Mouse (Mus musculus): ENCODE measurements around the gene Vash2. TPM values are rescaled to one million over a fixed set of nuclear protein-coding genes. Genes with fewer than 3 reads are reported as not detected.
A peak's percentile ranks its signal among the peaks of the same experiment; 100 is the strongest.

Vash2 gene
- total and polyA plus RNA-seq, 2 experiments from 2014 or later: 46.1 to 48.8 TPM

DNA sequence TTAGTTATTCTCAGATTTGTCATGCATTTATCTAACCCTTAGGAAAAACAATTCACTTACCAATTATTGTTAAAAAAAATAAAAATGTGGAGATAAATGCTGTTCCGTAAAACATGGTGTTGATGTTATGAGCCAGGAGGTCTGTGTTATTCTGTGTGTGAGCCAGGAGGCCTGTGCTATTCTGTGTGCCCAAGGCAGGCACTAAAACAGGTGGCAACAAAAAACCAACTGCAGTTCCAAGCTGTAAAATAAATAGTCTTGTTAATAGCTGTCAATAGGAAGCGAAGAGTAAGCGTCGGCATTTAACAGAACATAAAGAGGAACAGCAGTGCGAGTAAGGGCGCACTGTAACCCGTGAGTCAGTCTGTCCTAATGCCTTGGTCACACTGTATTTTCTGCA lies 41.9 kb upstream of the Vash2 start:
- TF ChIP-seq CTCF (IDR thresholded peaks at IDR 0.05): no peak

DNA sequence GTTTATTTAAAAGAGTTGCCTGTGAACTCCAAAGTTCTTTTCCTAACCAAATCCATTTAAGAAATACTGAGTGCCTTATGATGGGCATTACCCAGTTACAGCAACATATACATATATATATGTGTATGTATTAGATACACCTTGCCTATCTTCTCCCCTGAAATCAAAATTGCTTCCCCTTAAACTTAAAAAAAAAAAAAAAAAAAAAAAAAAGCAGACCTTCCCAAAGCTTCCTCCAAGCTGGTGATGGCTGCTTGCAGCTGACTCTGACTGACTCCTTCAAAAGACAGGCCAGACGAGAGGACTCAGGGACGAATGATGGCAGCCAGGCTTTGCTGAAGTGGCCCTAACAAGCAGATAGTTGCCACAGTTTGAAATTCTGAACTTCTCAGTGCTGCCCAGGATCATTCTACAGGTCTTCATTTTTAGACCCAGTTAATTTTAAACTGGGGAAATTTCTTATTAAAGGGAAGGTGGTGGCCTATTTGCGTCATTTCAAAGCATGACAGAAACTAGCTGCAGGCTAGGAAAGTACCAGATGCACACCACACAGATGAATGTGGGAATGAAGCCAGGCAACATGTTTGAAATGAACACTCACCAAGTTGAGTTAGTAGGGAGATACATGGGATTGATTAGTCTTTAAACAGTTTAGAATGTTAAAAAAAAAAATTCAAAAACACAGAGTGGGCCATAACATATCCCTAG lies 41.3 kb upstream of the Vash2 start:
- no peaks in the 10 kb centered on the region for H3K9me3 ChIP-seq (ENCODE audit: low read length)
- H3K27me3 ChIP-seq (ENCODE audit: insufficient read depth, low read length): no peaks in the 10 kb centered on the region
- H3K36me3 ChIP-seq (ENCODE audit: insufficient read depth, low read length): no peaks in the 10 kb centered on the region
- DNase-seq (ENCODE audit: low spot score) (no peak), ATAC-seq (ENCODE audit: low FRiP score) (no peak)
- H3K4me1 ChIP-seq (ENCODE audit: insufficient read depth, low read length): no peaks in the 10 kb centered on the region; the same call in 1 of the 2 replicates
- no peak overlapping the region for H3K27ac ChIP-seq (ENCODE audit: low read depth, low read length)
- no peak overlapping the region for H3K4me2 ChIP-seq (ENCODE audit: low read depth, low read length, poor library complexity, severe bottlenecking)
- no peak overlapping the region for H3K9ac ChIP-seq (replicated peaks; ENCODE audit: low read length, poor library complexity, severe bottlenecking)
- 83% methylated on average over 3 of the region's 3 CpGs for WGBS
- no peak for TF ChIP-seq CTCF (IDR thresholded peaks at IDR 0.05)
- no peak overlapping the region for H3K4me3 ChIP-seq (ENCODE audit: low read depth, low read length)

More for the DNA sequence above, 41.9 kb upstream of the Vash2 start:
- H3K4me3 ChIP-seq (ENCODE audit: low read depth, low read length): no peak overlapping the region
- H3K4me1 ChIP-seq (ENCODE audit: insufficient read depth, low read length): no peaks in the 10 kb centered on the region; the same call in 1 of the 2 replicates
- H3K9me3 ChIP-seq (ENCODE audit: low read length): no peaks in the 10 kb centered on the region
- H3K9ac ChIP-seq (replicated peaks; ENCODE audit: low read length, poor library complexity, severe bottlenecking): no peak overlapping the region
- no peaks in the 10 kb centered on the region for H3K36me3 ChIP-seq (ENCODE audit: insufficient read depth, low read length)
- WGBS: 92% methylated on average over 7 of the region's 7 CpGs
- H3K27ac ChIP-seq (ENCODE audit: low read depth, low read length): no peak overlapping the region
- H3K4me2 ChIP-seq (ENCODE audit: low read depth, low read length, poor library complexity, severe bottlenecking): no peak overlapping the region
- DNase-seq (ENCODE audit: low spot score) (no peak), ATAC-seq (ENCODE audit: low FRiP score) (no peak)
- no peaks in the 10 kb centered on the region for H3K27me3 ChIP-seq (ENCODE audit: insufficient read depth, low read length)

DNA sequence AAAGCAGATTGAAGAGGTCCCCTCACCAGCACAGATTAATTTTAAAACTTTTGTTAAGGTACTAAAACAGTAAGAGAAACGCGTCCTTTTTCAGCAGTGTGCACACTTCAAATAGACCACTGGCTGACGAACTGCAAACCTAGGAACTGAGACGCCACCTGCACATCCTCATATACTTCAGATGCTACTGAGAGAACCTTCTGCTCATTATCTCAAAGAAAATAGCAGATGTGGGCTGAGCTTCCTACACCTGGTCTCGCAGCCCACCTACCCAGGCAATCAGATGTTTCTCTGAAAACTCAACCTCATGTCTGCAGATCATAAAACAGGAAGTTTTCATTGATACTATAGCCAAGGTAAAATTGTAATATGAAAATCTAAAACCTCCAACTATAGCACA lies 40.7 kb upstream of the Vash2 start:
- Histone ChIP-seq H3K4me3 (ENCODE audit: low read depth, low read length) (no peak overlapping the region), H3K27ac (ENCODE audit: low read depth, low read length) (no peak overlapping the region), H3K9me3 (ENCODE audit: low read length) (no peaks in the 10 kb centered on the region), H3K27me3 (ENCODE audit: insufficient read depth, low read length) (no peaks in the 10 kb centered on the region), H3K4me2 (ENCODE audit: low read depth, low read length, poor library complexity, severe bottlenecking) (no peak overlapping the region), H3K36me3 (ENCODE audit: insufficient read depth, low read length) (no peaks in the 10 kb centered on the region), H3K4me1 (ENCODE audit: insufficient read depth, low read length) (no peaks in the 10 kb centered on the region; the same call in 1 of the 2 replicates), H3K9ac (replicated peaks; ENCODE audit: low read length, poor library complexity, severe bottlenecking) (no peak overlapping the region)
- WGBS: 96% methylated on average over 5 of the region's 5 CpGs
- ATAC-seq (ENCODE audit: low FRiP score): no peak
- no peak for DNase-seq (ENCODE audit: low spot score)
- no peak for TF ChIP-seq CTCF (IDR thresholded peaks at IDR 0.05)

- Histone ChIP-seq H3K4me1 (ENCODE audit: insufficient read depth, low read length) (no peaks in the 10 kb centered on the region), H3K4me2 (ENCODE audit: low read depth, low read length, poor library complexity, severe bottlenecking) (no peak overlapping the region), H3K4me3 (ENCODE audit: low read depth, low read length) (no peak overlapping the region), H3K9ac (replicated peaks; ENCODE audit: low read length, poor library complexity, severe bottlenecking) (no peak overlapping the region), H3K27me3 (ENCODE audit: insufficient read depth, low read length) (no peaks in the 10 kb centered on the region), H3K36me3 (ENCODE audit: insufficient read depth, low read length) (peaks cover 18% of the 10 kb centered on the region; the same call in 1 of the 2 replicates), H3K9me3 (ENCODE audit: low read length) (no peaks in the 10 kb centered on the region), H3K27ac (ENCODE audit: low read depth, low read length) (no peak overlapping the region)
- no peak for TF ChIP-seq CTCF (IDR thresholded peaks at IDR 0.05)
- WGBS: 97% methylated on average over 3 of the region's 3 CpGs
- ATAC-seq (ENCODE audit: low FRiP score) (no peak), DNase-seq (ENCODE audit: low spot score) (no peak)
Observed at GRCm38 (mm10) chr1:191014271-191014670, 35.2 kb upstream of the Vash2 start.

- peaks cover 41% of the 10 kb centered on the region for H3K36me3 ChIP-seq (ENCODE audit: insufficient read depth, low read length)
- H3K9me3 ChIP-seq (ENCODE audit: low read length): no peaks in the 10 kb centered on the region
- DNase-seq (ENCODE audit: low spot score) (no peak), ATAC-seq (ENCODE audit: low FRiP score) (no peak)
- no peak overlapping the region for H3K27ac ChIP-seq (ENCODE audit: low read depth, low read length)
- no peak overlapping the region for H3K4me2 ChIP-seq (ENCODE audit: low read depth, low read length, poor library complexity, severe bottlenecking)
- peak; percentile 34; the same call in 1 of the 2 replicates for TF ChIP-seq CTCF (IDR thresholded peaks at IDR 0.05)
- no peaks in the 10 kb centered on the region for H3K4me1 ChIP-seq (ENCODE audit: insufficient read depth, low read length)
- WGBS: 97% methylated on average over 5 of the region's 5 CpGs
- no peak overlapping the region for H3K9ac ChIP-seq (replicated peaks; ENCODE audit: low read length, poor library complexity, severe bottlenecking)
- H3K4me3 ChIP-seq (ENCODE audit: low read depth, low read length): no peak overlapping the region
- no peaks in the 10 kb centered on the region for H3K27me3 ChIP-seq (ENCODE audit: insufficient read depth, low read length)
Observed at GRCm38 (mm10) chr1:191008707-191009106, 29.6 kb upstream of the Vash2 start.

DNA sequence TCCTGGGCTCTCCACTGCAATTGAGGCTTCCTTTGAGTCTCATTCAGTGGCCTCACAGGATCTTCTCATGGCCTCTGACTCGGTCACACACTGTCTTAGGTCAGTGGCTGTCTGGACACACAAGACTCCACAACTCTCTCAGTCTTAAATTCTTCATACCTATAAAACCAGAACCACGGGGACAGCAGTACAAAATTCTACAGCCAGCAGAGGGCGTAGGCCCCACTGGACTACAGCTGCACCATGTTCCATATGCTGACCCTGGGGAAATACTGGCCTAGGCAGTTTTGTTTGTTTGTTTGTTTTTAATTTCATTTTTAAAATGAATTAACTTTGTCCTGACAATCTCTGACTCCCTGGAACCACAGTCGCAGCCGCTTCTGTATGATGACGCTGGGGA lies 23.1 kb upstream of the Vash2 start:
- whole genome bisulfite sequencing: 67% methylated on average over 6 of the region's 6 CpGs
- Histone ChIP-seq H3K4me1 (ENCODE audit: insufficient read depth, low read length) (no peaks in the 10 kb centered on the region), H3K4me2 (ENCODE audit: low read depth, low read length, poor library complexity, severe bottlenecking) (no peak overlapping the region), H3K27ac (ENCODE audit: low read depth, low read length) (no peak overlapping the region), H3K9me3 (ENCODE audit: low read length) (no peaks in the 10 kb centered on the region), H3K9ac (replicated peaks; ENCODE audit: low read length, poor library complexity, severe bottlenecking) (no peak overlapping the region), H3K36me3 (ENCODE audit: insufficient read depth, low read length) (peaks cover 10% of the 10 kb centered on the region), H3K27me3 (ENCODE audit: insufficient read depth, low read length) (no peaks in the 10 kb centered on the region), H3K4me3 (ENCODE audit: low read depth, low read length) (no peak overlapping the region)
- TF ChIP-seq CTCF (IDR thresholded peaks at IDR 0.05): peak; percentile 61
- no peak for ATAC-seq (ENCODE audit: low FRiP score)
- DNase-seq (ENCODE audit: low spot score): no peak
